Mouse (Mus musculus): ENCODE results near the gene Mecom.

DNA sequence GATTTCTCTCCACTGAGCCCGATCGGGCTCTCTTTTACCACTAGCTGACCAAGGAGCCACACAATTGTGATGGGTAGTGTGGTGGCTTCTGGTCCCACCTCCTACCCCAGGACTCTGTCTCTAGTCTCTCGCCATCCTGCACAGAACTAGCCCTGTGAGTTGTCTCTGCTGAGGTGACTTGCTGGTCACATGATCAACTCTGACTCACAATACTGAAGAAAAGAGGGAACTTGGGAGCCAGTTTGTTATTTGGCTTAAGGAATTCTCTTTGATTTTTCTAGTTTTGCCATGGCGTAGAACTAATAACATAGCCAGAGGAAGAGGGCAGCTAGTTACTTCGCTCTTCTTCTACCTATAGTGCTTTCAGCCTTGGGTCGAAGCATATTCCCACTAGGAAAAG, 496.5 kb downstream of the Mecom start:
- TF ChIP-seq GATA1 (IDR thresholded peaks at IDR 0.05; ENCODE audit: borderline replicate concordance, low read length) (no peak), FLI1 (IDR thresholded peaks at IDR 0.05; ENCODE audit: low read length) (no peak)
